Mouse (Mus musculus): ENCODE data around the gene Prpf19.

DNA sequence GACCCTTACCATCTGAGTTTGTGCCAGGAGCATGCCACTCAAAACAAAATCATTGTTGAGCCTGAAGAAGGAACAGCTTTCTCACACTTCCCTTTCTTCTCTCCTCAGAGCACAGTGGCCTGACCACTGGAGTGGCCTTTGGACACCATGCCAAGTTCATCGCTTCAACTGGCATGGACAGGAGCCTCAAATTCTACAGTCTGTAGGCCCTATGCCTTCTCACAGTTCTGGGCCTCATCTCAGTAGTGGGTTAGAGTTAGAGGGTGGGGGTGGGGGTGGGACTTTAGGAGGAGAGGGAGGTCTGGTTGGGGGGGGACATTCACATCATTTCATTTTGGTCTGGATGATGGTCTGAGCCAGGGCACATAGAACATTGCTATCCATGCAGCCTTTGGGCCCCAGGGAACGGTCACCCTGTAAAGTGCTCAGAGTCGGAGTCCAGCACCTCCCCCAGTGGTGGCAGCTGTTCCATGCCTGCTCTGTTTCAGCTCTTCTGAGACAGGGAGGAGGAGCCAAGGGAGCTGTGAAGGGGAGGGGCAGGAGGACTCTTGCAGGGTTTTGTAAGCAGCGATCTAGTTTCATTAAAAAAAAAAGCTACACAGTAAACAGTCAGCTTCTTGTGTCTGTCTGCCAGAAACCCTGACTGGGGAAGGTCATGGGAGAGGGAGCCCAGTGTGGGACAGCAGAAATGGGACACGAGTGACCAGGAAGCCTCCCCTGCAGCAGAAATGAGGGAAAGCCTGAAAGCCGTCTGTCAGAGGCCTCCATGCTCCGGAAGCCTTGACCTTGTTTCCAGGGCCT lies 10.1 kb downstream of the Prpf19 start:
- no peak for TF ChIP-seq CTCF (IDR thresholded peaks at IDR 0.05; ENCODE audit: control insufficient read depth, insufficient read depth, low read length)
- TF ChIP-seq POLR2A (IDR thresholded peaks at IDR 0.05; ENCODE audit: borderline replicate concordance, control insufficient read depth, low read depth, low read length), result no peak
